Mouse (Mus musculus): ENCODE measurements around the gene Tiam2. TPM values are rescaled to one million over a fixed set of nuclear protein-coding genes. Genes with fewer than 3 reads are reported as not detected.

The Tiam2 gene
- polyA plus RNA-seq, 1 experiment from 2014 or later, result 4.9 TPM

GRCm38 (mm10) chr17:3442526-3443401, 116.4 kb downstream of the Tiam2 start:
- WGBS, result 70% methylated on average over 10 of the region's 10 CpGs
- Histone ChIP-seq H3K36me3 (no peaks in the 10 kb centered on the region), H3K9ac (replicated peaks) (no peak overlapping the region), H3K9me3 (no peaks in the 10 kb centered on the region), H3K4me3 (replicated peaks) (no peak overlapping the region), H3K4me1 (replicated peaks) (peaks cover 3% of the 10 kb centered on the region), H3K27ac (no peak overlapping the region), H3K4me2 (replicated peaks) (no peak overlapping the region), H3K27me3 (0 out of 2 replicates have a peak, but pooled peaks cover 4% of the 10 kb centered on the region)
- ATAC-seq, result peak; percentile 65

- Histone ChIP-seq H3K4me2 (replicated peaks) (no peak overlapping the region), H3K9me3 (no peaks in the 10 kb centered on the region), H3K4me3 (replicated peaks) (no peak overlapping the region), H3K9ac (replicated peaks) (no peak overlapping the region), H3K27ac (no peak overlapping the region), H3K36me3 (no peaks in the 10 kb centered on the region), H3K27me3 (0 out of 2 replicates have a peak, but pooled peaks cover 4% of the 10 kb centered on the region), H3K4me1 (replicated peaks) (peaks cover 3% of the 10 kb centered on the region)
- ATAC-seq, result no peak
- 59% methylated on average over 8 of the region's 8 CpGs for WGBS
Observed at GRCm38 (mm10) chr17:3446191-3446950, 120.0 kb downstream of the Tiam2 start.

- H3K27ac ChIP-seq, result no peak overlapping the region
- H3K4me3 ChIP-seq (replicated peaks), result no peak overlapping the region
- 31% methylated on average over 3 of the region's 3 CpGs for WGBS
- H3K4me1 ChIP-seq (replicated peaks), result 0 out of 2 replicates have a peak, but pooled peaks cover under 1% of the 10 kb centered on the region
- no peaks in the 10 kb centered on the region for H3K9me3 ChIP-seq
- peak; percentile 25; the same call in 1 of the 2 replicates for ATAC-seq
- 0 out of 2 replicates have a peak, but pooled peaks cover 4% of the 10 kb centered on the region for H3K27me3 ChIP-seq
- no peak overlapping the region for H3K9ac ChIP-seq (replicated peaks)
- H3K4me2 ChIP-seq (replicated peaks), result no peak overlapping the region
- no peaks in the 10 kb centered on the region for H3K36me3 ChIP-seq
Observed at GRCm38 (mm10) chr17:3448725-3449124, 122.4 kb downstream of the Tiam2 start.

GRCm38 (mm10) chr17:3451077-3451476, 124.7 kb downstream of the Tiam2 start:
- WGBS, result 77% methylated on average over 2 of the region's 2 CpGs
- H3K4me1 ChIP-seq (replicated peaks), result 0 out of 2 replicates have a peak, but pooled peaks cover 5% of the 10 kb centered on the region
- H3K4me3 ChIP-seq (replicated peaks), result no peak overlapping the region
- ATAC-seq, result no peak
- H3K27ac ChIP-seq, result no peak overlapping the region
- no peaks in the 10 kb centered on the region for H3K36me3 ChIP-seq
- no peak overlapping the region for H3K4me2 ChIP-seq (replicated peaks)
- H3K9ac ChIP-seq (replicated peaks), result no peak overlapping the region
- H3K9me3 ChIP-seq, result no peaks in the 10 kb centered on the region
- H3K27me3 ChIP-seq, result 0 out of 2 replicates have a peak, but pooled peaks cover 4% of the 10 kb centered on the region

GRCm38 (mm10) chr17:3452571-3453311, 126.4 kb downstream of the Tiam2 start:
- Histone ChIP-seq H3K27ac (no peak overlapping the region), H3K4me2 (replicated peaks) (no peak overlapping the region), H3K27me3 (no peaks in the 10 kb centered on the region), H3K4me1 (replicated peaks) (0 out of 2 replicates have a peak, but pooled peaks cover 5% of the 10 kb centered on the region), H3K36me3 (no peaks in the 10 kb centered on the region), H3K9ac (replicated peaks) (no peak overlapping the region), H3K9me3 (no peaks in the 10 kb centered on the region), H3K4me3 (replicated peaks) (no peak overlapping the region)
- no peak for ATAC-seq
- WGBS, result 86% methylated on average over 12 of the region's 12 CpGs

- no peak overlapping the region for H3K9ac ChIP-seq (replicated peaks)
- ATAC-seq, result no peak
- WGBS, result 22% methylated on average over 10 of the region's 10 CpGs
Observed at GRCm38 (mm10) chr17:3453946-3454345, 127.6 kb downstream of the Tiam2 start.

GRCm38 (mm10) chr17:3454850-3455249, 128.5 kb downstream of the Tiam2 start:
- no peak overlapping the region for H3K4me3 ChIP-seq (replicated peaks)
- H3K9me3 ChIP-seq, result no peaks in the 10 kb centered on the region
- H3K4me1 ChIP-seq (replicated peaks), result 0 out of 2 replicates have a peak, but pooled peaks cover 5% of the 10 kb centered on the region
- no peak overlapping the region for H3K9ac ChIP-seq (replicated peaks)
- H3K36me3 ChIP-seq, result no peaks in the 10 kb centered on the region
- no peaks in the 10 kb centered on the region for H3K27me3 ChIP-seq
- no peak overlapping the region for H3K27ac ChIP-seq
- ATAC-seq, result no peak
- no peak overlapping the region for H3K4me2 ChIP-seq (replicated peaks)
- WGBS, result 93% methylated on average over 9 of the region's 9 CpGs

More at GRCm38 (mm10) chr17:3453946-3454345, 127.6 kb downstream of the Tiam2 start:
- Histone ChIP-seq H3K9me3 (no peaks in the 10 kb centered on the region), H3K27me3 (no peaks in the 10 kb centered on the region), H3K4me1 (replicated peaks) (0 out of 2 replicates have a peak, but pooled peaks cover 5% of the 10 kb centered on the region), H3K4me2 (replicated peaks) (no peak overlapping the region), H3K36me3 (no peaks in the 10 kb centered on the region), H3K4me3 (replicated peaks) (no peak overlapping the region), H3K27ac (no peak overlapping the region)

- Histone ChIP-seq H3K4me2 (replicated peaks) (no peak overlapping the region), H3K27ac (no peak overlapping the region), H3K4me1 (replicated peaks) (0 out of 2 replicates have a peak, but pooled peaks cover 5% of the 10 kb centered on the region), H3K4me3 (replicated peaks) (no peak overlapping the region), H3K27me3 (no peaks in the 10 kb centered on the region), H3K36me3 (no peaks in the 10 kb centered on the region), H3K9me3 (no peaks in the 10 kb centered on the region), H3K9ac (replicated peaks) (no peak overlapping the region)
- WGBS, result 59% methylated on average over 2 of the region's 2 CpGs
- ATAC-seq, result no peak
Observed at GRCm38 (mm10) chr17:3457914-3458681, 131.7 kb downstream of the Tiam2 start.

GRCm38 (mm10) chr17:3465861-3466260, 139.5 kb downstream of the Tiam2 start:
- Histone ChIP-seq H3K27ac (no peak overlapping the region), H3K4me3 (replicated peaks) (no peak overlapping the region), H3K9me3 (no peaks in the 10 kb centered on the region), H3K9ac (replicated peaks) (no peak overlapping the region), H3K36me3 (no peaks in the 10 kb centered on the region), H3K4me1 (replicated peaks) (peaks cover 15% of the 10 kb centered on the region), H3K4me2 (replicated peaks) (no peak overlapping the region), H3K27me3 (no peaks in the 10 kb centered on the region)
- no peak for ATAC-seq
- 76% methylated on average over 4 of the region's 4 CpGs for WGBS

GRCm38 (mm10) chr17:3466681-3467080, 140.3 kb downstream of the Tiam2 start:
- ATAC-seq, result no peak
- Histone ChIP-seq H3K4me1 (replicated peaks) (peaks cover 15% of the 10 kb centered on the region), H3K27me3 (no peaks in the 10 kb centered on the region), H3K4me3 (replicated peaks) (no peak overlapping the region), H3K36me3 (no peaks in the 10 kb centered on the region), H3K27ac (no peak overlapping the region), H3K9me3 (no peaks in the 10 kb centered on the region), H3K4me2 (replicated peaks) (no peak overlapping the region), H3K9ac (replicated peaks) (no peak overlapping the region)
- 97% methylated on average over 3 of the region's 3 CpGs for WGBS

Measured in midbrain, embryonic 13.5 days (tissue).